Mouse (Mus musculus): ENCODE data around the gene Rps5. TPM values are rescaled to one million over a fixed set of nuclear protein-coding genes. Genes with fewer than 3 reads are reported as not detected.

The Rps5 gene
- polyA plus RNA-seq, 1 experiment from 2014 or later = 910 TPM

- Histone ChIP-seq H3K9me3 (ENCODE audit: control insufficient read depth, low read length) (no peaks in the 10 kb centered on the region), H3K9ac (ENCODE audit: low read length) (no peak overlapping the region), H3K27ac (ENCODE audit: low read depth, low read length) (no peak overlapping the region), H3K36me3 (ENCODE audit: control insufficient read depth, insufficient read depth, low read length) (no peaks in the 10 kb centered on the region), H3K4me2 (ENCODE audit: low read depth) (no peak overlapping the region), H3K27me3 (ENCODE audit: control insufficient read depth, insufficient read depth, low read length) (no peaks in the 10 kb centered on the region), H3K4me3 (ENCODE audit: low read depth, low read length) (no peak overlapping the region), H3K4me1 (ENCODE audit: control insufficient read depth, insufficient read depth, low read length) (no peaks in the 10 kb centered on the region)
- no peak for DNase-seq (ENCODE audit: low spot score)
- WGBS = 92% methylated on average over 4 of the region's 4 CpGs
- no peak for ATAC-seq (ENCODE audit: insufficient read depth, low FRiP score, low TSS enrichment)
Measured at GRCm38 (mm10) chr7:12940599-12940998, 18.5 kb downstream of the Rps5 start.

- Histone ChIP-seq H3K9ac (ENCODE audit: low read length) (no peak overlapping the region), H3K4me3 (ENCODE audit: low read depth, low read length) (no peak overlapping the region), H3K4me1 (ENCODE audit: control insufficient read depth, insufficient read depth, low read length) (no peaks in the 10 kb centered on the region), H3K27me3 (ENCODE audit: control insufficient read depth, insufficient read depth, low read length) (no peaks in the 10 kb centered on the region), H3K4me2 (ENCODE audit: low read depth) (no peak overlapping the region), H3K27ac (ENCODE audit: low read depth, low read length) (no peak overlapping the region), H3K36me3 (ENCODE audit: control insufficient read depth, insufficient read depth, low read length) (no peaks in the 10 kb centered on the region), H3K9me3 (ENCODE audit: control insufficient read depth, low read length) (no peaks in the 10 kb centered on the region)
- ATAC-seq (ENCODE audit: insufficient read depth, low FRiP score, low TSS enrichment) = no peak
- DNase-seq (ENCODE audit: low spot score) = no peak
Measured at GRCm38 (mm10) chr7:12943488-12943887, 21.4 kb downstream of the Rps5 start.

- H3K27ac ChIP-seq (ENCODE audit: low read depth, low read length) = peak overlapping the region; percentile 81
- no peaks in the 10 kb centered on the region for H3K4me1 ChIP-seq (ENCODE audit: control insufficient read depth, insufficient read depth, low read length)
- peak overlapping the region; percentile 41 for H3K4me3 ChIP-seq (ENCODE audit: low read depth, low read length)
- peak overlapping the region; percentile 77 for H3K4me2 ChIP-seq (ENCODE audit: low read depth)
- H3K36me3 ChIP-seq (ENCODE audit: control insufficient read depth, insufficient read depth, low read length) = no peaks in the 10 kb centered on the region
- peak overlapping the region; percentile 75 for H3K9ac ChIP-seq (ENCODE audit: low read length)
- DNase-seq (ENCODE audit: low spot score) (peak; percentile 95), ATAC-seq (ENCODE audit: insufficient read depth, low FRiP score, low TSS enrichment) (peak; percentile 96)
- 9% methylated on average over 35 of the region's 35 CpGs for WGBS
- H3K27me3 ChIP-seq (ENCODE audit: control insufficient read depth, insufficient read depth, low read length) = no peaks in the 10 kb centered on the region
- H3K9me3 ChIP-seq (ENCODE audit: control insufficient read depth, low read length) = no peaks in the 10 kb centered on the region
Measured at GRCm38 (mm10) chr7:12949032-12949871, 27.2 kb downstream of the Rps5 start.

- ATAC-seq (ENCODE audit: insufficient read depth, low FRiP score, low TSS enrichment) = no peak; the same call in 1 of the 2 replicates
- H3K27ac ChIP-seq (ENCODE audit: low read depth, low read length) = peak overlapping the region; percentile 81
- no peak for DNase-seq (ENCODE audit: low spot score)
- peak overlapping the region; percentile 77 for H3K4me2 ChIP-seq (ENCODE audit: low read depth)
- 7% methylated on average over 16 of the region's 16 CpGs for WGBS
- H3K4me3 ChIP-seq (ENCODE audit: low read depth, low read length) = peak overlapping the region; percentile 41
- H3K4me1 ChIP-seq (ENCODE audit: control insufficient read depth, insufficient read depth, low read length) = no peaks in the 10 kb centered on the region
- no peaks in the 10 kb centered on the region for H3K9me3 ChIP-seq (ENCODE audit: control insufficient read depth, low read length)
- H3K9ac ChIP-seq (ENCODE audit: low read length) = peak overlapping the region; percentile 61
- no peaks in the 10 kb centered on the region for H3K27me3 ChIP-seq (ENCODE audit: control insufficient read depth, insufficient read depth, low read length)
- no peaks in the 10 kb centered on the region for H3K36me3 ChIP-seq (ENCODE audit: control insufficient read depth, insufficient read depth, low read length)
Measured at GRCm38 (mm10) chr7:12949872-12950229, 27.8 kb downstream of the Rps5 start.

GRCm38 (mm10) chr7:12954896-12955295, 32.8 kb downstream of the Rps5 start:
- H3K4me3 ChIP-seq (ENCODE audit: low read depth, low read length) = no peak overlapping the region
- H3K27me3 ChIP-seq (ENCODE audit: control insufficient read depth, insufficient read depth, low read length) = no peaks in the 10 kb centered on the region
- no peak for ATAC-seq (ENCODE audit: insufficient read depth, low FRiP score, low TSS enrichment)
- H3K36me3 ChIP-seq (ENCODE audit: control insufficient read depth, insufficient read depth, low read length) = no peaks in the 10 kb centered on the region
- H3K9me3 ChIP-seq (ENCODE audit: control insufficient read depth, low read length) = no peaks in the 10 kb centered on the region
- WGBS = 64% methylated on average over 3 of the region's 3 CpGs
- DNase-seq (ENCODE audit: low spot score) = no peak
- no peaks in the 10 kb centered on the region for H3K4me1 ChIP-seq (ENCODE audit: control insufficient read depth, insufficient read depth, low read length)
- no peak overlapping the region for H3K27ac ChIP-seq (ENCODE audit: low read depth, low read length)
- no peak overlapping the region for H3K4me2 ChIP-seq (ENCODE audit: low read depth)
- H3K9ac ChIP-seq (ENCODE audit: low read length) = no peak overlapping the region

- no peak for DNase-seq (ENCODE audit: low spot score)
- Histone ChIP-seq H3K4me1 (ENCODE audit: control insufficient read depth, insufficient read depth, low read length) (0 out of 2 replicates have a peak, but pooled peaks cover 5% of the 10 kb centered on the region), H3K27ac (ENCODE audit: low read depth, low read length) (no peak overlapping the region), H3K4me2 (ENCODE audit: low read depth) (no peak overlapping the region), H3K9me3 (ENCODE audit: control insufficient read depth, low read length) (no peaks in the 10 kb centered on the region), H3K36me3 (ENCODE audit: control insufficient read depth, insufficient read depth, low read length) (no peaks in the 10 kb centered on the region), H3K4me3 (ENCODE audit: low read depth, low read length) (no peak overlapping the region), H3K27me3 (ENCODE audit: control insufficient read depth, insufficient read depth, low read length) (no peaks in the 10 kb centered on the region), H3K9ac (ENCODE audit: low read length) (no peak overlapping the region)
- 80% methylated on average over 5 of the region's 5 CpGs for WGBS
- no peak for ATAC-seq (ENCODE audit: insufficient read depth, low FRiP score, low TSS enrichment)
Measured at GRCm38 (mm10) chr7:12957511-12957910, 35.4 kb downstream of the Rps5 start.

- no peaks in the 10 kb centered on the region for H3K9me3 ChIP-seq (ENCODE audit: control insufficient read depth, low read length)
- ATAC-seq (ENCODE audit: insufficient read depth, low FRiP score, low TSS enrichment) = no peak
- WGBS = 80% methylated on average over 4 of the region's 4 CpGs
- DNase-seq (ENCODE audit: low spot score) = no peak
- H3K27ac ChIP-seq (ENCODE audit: low read depth, low read length) = no peak overlapping the region
- no peak overlapping the region for H3K9ac ChIP-seq (ENCODE audit: low read length)
- H3K4me1 ChIP-seq (ENCODE audit: control insufficient read depth, insufficient read depth, low read length) = 0 out of 2 replicates have a peak, but pooled peaks cover 5% of the 10 kb centered on the region
- H3K4me3 ChIP-seq (ENCODE audit: low read depth, low read length) = no peak overlapping the region
- no peaks in the 10 kb centered on the region for H3K36me3 ChIP-seq (ENCODE audit: control insufficient read depth, insufficient read depth, low read length)
- H3K27me3 ChIP-seq (ENCODE audit: control insufficient read depth, insufficient read depth, low read length) = no peaks in the 10 kb centered on the region
- no peak overlapping the region for H3K4me2 ChIP-seq (ENCODE audit: low read depth)
Measured at GRCm38 (mm10) chr7:12958948-12959347, 36.9 kb downstream of the Rps5 start.

GRCm38 (mm10) chr7:12959718-12960117, 37.6 kb downstream of the Rps5 start:
- Histone ChIP-seq H3K27me3 (ENCODE audit: control insufficient read depth, insufficient read depth, low read length) (no peaks in the 10 kb centered on the region), H3K4me2 (ENCODE audit: low read depth) (no peak overlapping the region), H3K4me1 (ENCODE audit: control insufficient read depth, insufficient read depth, low read length) (0 out of 2 replicates have a peak, but pooled peaks cover 5% of the 10 kb centered on the region), H3K4me3 (ENCODE audit: low read depth, low read length) (no peak overlapping the region), H3K9me3 (ENCODE audit: control insufficient read depth, low read length) (no peaks in the 10 kb centered on the region), H3K27ac (ENCODE audit: low read depth, low read length) (no peak overlapping the region), H3K9ac (ENCODE audit: low read length) (no peak overlapping the region), H3K36me3 (ENCODE audit: control insufficient read depth, insufficient read depth, low read length) (no peaks in the 10 kb centered on the region)
- 19% methylated on average over 4 of the region's 4 CpGs for WGBS
- DNase-seq (ENCODE audit: low spot score) = no peak
- no peak for ATAC-seq (ENCODE audit: insufficient read depth, low FRiP score, low TSS enrichment)

- H3K4me2 ChIP-seq (ENCODE audit: low read depth) = peak overlapping the region; percentile 66
- H3K27me3 ChIP-seq (ENCODE audit: control insufficient read depth, insufficient read depth, low read length) = no peaks in the 10 kb centered on the region
- ATAC-seq (ENCODE audit: insufficient read depth, low FRiP score, low TSS enrichment) = peak; percentile 77
- no peaks in the 10 kb centered on the region for H3K36me3 ChIP-seq (ENCODE audit: control insufficient read depth, insufficient read depth, low read length)
- DNase-seq (ENCODE audit: low spot score) = peak; percentile 76
- H3K4me1 ChIP-seq (ENCODE audit: control insufficient read depth, insufficient read depth, low read length) = peaks cover 12% of the 10 kb centered on the region
- WGBS = 4% methylated on average over 29 of the region's 29 CpGs
- H3K4me3 ChIP-seq (ENCODE audit: low read depth, low read length) = peak overlapping the region; percentile 47
- peak overlapping the region; percentile 42; the same call in 1 of the 2 replicates for H3K27ac ChIP-seq (ENCODE audit: low read depth, low read length)
- H3K9me3 ChIP-seq (ENCODE audit: control insufficient read depth, low read length) = no peaks in the 10 kb centered on the region
- H3K9ac ChIP-seq (ENCODE audit: low read length) = peak overlapping the region; percentile 61
Measured at GRCm38 (mm10) chr7:12961511-12962141, 39.5 kb downstream of the Rps5 start.
